Mouse (Mus musculus) v-Abl transformed pro-B cells (cell line): ENCODE measurements around the gene Zdhhc16.

ENCODE experiments used
- in situ Hi-C, 2 experiments: fragments of 400-800 bp; cut with MboI; formaldehyde crosslinking; loops; one replicate each; pipeline ENCODE4 v1.15.1; 2025; ENCODE audit not compliant: unreplicated experiment in 2 of 2

Zdhhc16 gene

DNA sequence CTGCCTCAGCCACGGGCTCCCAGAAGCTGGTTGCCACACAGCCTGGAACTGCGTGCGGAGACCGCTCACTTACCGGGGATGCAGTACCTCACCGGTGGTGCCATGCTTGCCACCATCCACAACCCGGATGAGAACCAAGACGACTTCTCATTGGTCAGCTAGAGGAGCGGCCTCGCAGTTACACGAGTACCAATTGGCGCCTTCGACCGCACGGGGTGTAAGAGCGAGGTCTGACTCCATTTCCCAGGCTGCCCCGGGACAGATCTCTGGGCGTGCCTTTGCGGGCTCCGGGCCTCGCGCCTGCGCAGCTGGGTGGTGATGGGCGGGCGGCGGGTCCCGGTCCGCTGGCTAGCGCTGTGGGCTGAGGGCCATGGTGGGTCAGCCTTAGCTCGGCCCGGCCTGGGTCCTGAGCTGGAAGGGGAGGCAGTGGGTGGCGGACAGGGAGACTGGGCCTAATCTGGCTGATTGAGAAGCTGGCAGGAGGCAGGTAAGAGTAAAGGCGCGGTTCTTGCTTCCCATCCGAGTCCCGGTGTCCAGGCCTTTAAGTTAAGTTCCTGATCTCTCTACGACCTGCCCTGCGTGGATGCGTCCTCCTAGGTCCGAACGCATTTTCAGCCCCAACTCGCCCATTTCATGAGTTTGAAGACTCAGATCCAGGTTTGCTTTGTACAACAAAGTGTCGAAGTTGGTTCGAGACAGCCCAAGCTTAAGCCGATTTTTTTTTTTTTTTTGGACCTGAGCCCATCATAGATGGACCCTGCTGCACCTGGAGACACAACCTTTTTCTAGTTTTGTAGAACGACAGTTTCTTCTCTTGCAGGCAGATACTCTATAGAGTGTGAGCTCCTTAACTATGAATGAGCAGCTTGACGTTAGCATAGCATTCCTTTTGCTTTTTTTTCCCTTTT, at the start of gene Zdhhc16, which contains the start of gene Exosc1:
TSS of gene Zdhhc16 (plus strand) at position 302 of the 908 bp plus-strand sequence.
TSS of gene Exosc1 (minus strand) at position 245 of the 908 bp plus-strand sequence.
- in situ Hi-C loops, result loop anchor here in 1 of 2 experiments (10.0 kb wide), 1 partner anchor 129 kb away; the partner anchor contains the start of gene Arhgap19

DNA sequence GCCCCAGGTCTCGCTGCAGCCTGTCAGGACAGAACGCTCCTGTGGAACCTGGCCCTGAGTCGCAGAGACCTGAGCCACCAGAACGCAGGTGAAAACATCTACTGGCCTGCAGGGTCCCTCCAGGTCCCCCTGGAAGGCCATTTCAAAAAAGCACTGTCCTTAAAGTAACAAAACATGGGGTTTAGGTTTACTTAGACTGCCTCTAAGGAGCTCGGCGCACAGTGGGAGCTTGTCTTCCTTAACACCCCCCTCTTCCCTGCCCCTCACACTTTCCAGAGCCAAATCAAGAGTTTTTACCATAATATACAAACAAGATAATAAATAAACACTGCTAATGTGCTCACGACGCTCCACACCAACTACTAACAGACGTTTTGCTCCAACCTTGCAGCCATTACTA, 49.4 kb upstream of the Zdhhc16 start:
- in situ Hi-C loops, result no loop called here

DNA sequence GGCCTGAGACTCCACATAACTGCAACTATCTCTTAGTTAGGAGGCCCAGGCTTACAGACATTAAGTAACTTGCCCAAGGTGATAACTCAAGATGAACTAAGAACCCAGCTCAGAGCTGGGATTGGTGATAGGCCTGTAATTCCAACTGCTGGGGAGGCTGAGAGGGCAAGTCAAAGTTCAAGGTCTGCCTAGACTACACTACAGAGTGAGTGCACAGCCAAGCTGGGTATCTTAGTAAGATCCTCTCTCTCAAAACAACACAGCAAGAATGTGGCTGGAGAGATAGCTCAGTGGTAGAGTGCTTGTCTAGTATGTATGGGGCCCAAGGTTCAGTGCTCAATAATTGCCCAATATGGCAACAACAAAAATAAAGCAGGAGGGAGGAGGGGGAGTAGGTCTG, 45.1 kb upstream of the Zdhhc16 start:
- in situ Hi-C loops, result no loop called here

DNA sequence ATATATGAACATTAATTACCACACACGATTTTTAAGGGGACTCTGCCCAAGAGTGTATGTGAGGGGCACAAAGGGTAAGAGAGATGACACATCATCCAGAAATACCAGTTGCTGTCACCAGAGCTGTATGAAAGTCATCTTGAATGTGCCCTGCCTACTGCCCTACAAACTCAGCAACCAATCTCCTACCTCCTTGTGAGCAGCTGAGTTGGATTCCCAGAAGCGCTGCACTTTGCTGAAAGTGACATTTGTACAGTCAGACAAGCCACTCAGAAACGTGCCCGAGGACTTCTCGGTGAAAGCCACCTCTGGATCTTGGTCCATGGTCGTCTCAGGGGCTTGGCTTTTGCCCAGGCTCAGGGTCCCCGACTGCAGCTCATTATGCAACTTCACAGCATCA, 38.3 kb upstream of the Zdhhc16 start:
- in situ Hi-C loops, result no loop called here

DNA sequence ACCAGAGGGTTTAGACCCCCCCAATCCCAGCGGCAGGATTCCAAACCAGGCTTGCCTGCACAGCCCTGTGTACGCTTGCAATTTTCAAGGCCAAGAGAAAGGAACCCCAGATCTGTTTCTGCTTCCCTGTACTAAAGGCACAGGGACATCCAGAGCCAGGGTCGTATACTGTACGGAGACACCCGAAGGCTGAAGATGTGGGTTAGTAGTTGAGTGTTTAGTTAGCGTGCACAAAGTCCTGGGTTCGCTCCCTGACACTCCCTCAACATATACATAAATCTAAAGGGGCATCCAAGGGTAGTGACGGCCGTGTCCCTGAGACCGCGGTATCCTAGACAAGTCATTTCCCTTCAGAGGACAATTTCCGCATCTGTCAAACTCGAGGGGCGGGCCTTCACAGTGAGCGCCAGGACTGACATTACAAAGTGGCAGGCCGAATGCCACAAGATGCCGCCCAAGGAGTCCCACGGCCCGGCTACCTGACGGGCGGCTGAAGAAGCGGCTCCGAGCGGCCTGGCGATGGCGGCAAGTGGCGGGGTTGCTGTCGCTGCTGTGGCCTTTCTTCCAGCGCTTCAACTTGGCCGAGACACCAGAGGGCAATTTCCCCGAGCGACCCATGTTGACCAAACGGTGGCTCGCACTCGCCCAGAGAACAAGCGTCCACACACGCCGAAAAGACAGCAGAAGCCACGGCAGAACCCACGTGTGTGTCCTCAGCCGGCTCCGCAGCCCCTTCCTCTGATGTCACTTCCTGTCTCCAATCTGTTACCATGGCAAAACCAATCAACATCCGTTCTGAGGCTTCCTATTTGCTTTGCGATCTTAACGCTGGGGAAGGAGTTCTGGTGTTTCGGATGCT, 37.6 kb upstream of the Zdhhc16 start, which contains the start of gene Rrp12:
TSS of gene Rrp12 (minus strand) at position 714 of the 859 bp plus-strand sequence.
- in situ Hi-C loops, result no loop called here

DNA sequence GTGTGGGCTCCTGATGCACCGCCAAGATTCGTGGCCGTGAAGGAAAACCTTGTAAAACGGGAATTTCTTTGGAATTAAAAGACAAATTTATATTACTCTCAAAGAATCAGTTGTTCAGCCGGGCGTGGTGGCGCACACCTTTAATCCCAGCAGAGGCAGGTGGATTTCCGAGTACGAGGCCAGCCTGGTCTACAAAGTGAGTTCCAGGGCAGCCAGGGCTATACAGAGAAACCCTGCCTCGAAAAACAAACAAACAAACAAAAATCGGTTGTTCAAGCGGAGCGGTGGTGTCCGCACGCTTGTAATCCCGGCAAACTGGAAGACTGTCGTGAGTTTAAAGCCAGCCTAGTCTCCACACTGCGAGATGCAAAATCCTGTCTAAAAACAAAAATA, 37.0 kb upstream of the Zdhhc16 start:
- in situ Hi-C loops, result no loop called here

DNA sequence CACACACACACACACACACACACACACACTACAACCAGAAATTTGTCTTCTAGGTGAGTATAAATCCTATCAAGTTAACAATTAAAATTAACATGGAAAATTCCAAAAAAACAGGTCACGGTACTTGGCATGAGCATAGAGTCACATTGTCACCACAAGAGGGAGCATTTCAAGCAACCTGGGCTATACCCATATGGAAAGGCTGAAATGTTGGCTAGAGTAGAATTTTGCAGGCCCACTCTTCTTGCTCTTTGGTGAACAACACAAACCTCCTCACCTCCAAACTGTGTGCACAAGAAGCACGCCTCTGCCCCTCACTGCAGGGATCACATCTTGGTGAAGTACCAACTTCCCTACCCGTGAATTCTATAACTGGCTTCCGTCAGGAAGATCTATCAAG, 34.4 kb upstream of the Zdhhc16 start:
- in situ Hi-C loops, result no loop called here

DNA sequence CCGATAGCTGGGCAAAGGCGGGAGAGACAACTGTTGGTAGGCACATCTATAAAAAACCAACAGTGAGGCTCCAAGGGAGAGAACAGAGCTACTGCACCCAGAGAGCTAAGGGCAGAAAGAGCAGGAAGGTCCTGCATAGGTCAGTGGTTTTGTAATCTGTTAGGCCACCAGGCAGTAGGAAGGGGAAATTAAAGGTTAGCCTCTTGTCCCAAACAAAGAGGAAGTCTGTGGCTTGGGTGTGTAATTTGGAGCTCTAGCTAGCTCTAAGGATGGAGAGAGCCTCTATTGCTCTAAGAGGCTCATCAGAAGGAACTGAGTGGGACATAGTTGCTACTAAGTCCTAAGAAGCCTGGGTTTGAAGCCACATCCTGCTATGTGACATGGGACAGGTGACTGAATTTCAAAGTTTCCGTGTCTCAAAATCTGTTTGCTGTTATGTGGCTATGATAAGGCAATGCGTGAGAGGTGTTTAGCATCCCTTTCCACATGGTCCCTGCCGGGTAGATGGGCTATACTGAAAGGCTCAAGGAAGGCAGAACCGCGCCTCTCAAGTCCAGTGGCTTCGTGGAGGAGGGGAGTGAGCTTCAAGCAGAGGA, 32.7 kb upstream of the Zdhhc16 start:
- in situ Hi-C loops, result no loop called here

DNA sequence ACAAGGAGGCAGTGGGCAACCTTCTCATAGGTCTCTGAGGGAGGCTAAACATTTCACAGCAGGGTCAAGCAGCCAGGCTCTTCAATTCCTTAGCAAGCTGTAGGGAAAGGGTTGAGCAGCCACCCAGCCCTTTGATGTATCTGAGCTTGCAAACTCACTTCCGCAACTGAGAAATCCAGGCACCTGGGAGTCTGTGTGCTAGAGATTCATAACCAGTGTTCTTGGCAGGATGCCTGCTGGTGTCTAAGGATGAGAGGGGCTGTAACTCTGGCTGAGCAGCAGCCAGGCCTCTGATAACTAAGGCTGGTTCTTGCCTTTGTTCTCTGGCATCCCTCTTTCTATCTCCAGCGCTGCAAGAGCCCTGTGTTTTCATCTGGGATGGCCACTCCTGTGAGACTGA, 31.6 kb upstream of the Zdhhc16 start:
- in situ Hi-C loops, result no loop called here

DNA sequence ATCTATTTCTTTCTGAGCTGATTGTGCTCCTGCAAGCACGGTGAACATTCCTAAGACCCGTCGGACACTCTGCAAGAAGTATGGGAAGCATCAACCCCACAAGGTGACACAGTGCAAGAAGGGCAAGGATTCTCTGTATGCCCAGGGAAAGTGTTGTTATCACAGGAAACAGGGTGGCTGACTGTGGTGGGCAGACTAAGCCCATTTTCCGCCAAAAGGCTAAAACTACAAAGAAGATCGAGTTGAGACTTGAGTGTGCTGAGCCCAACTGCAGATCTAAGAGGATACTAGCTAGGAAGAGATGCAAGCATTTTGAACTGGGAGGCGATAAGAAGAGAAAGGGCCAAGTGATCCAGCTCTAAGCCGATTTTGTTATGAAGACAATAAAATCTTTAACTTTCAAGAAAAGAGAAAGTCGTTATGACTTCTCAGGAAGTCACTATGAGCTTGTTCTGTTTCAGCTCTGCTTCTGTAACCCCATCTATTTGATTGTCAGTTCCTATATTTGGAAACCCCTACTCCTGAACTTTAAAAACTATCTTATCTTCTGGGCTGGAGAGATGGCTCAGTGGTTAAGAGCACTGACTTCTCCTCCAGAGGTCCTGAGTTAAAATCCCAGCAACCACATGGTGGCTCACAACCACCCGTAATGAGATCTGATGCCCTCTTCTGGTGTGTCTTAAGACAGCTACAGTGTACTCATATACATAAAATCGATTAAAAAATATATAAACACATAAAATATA, 30.3 kb upstream of the Zdhhc16 start:
- in situ Hi-C loops, result no loop called here

DNA sequence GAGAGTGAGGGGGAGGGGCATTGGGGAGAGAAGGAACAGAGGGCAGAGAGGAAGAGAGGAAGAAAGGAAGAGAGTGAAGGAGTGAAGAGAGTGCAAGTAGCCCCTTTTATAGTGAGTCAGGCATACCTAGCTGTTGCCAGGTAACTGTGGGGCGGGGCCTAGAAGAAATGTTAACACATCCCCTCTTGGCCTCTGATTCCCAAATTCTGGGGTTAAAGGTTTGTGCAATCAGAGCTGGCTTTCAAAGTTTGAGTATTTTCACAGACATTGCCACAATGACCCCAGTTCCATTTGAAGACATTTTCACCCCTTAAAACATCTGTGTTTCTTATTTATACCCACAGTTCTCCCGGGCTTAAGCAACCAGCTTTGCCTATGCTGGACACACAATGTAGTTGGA, 28.0 kb upstream of the Zdhhc16 start:
- in situ Hi-C loops, result no loop called here

DNA sequence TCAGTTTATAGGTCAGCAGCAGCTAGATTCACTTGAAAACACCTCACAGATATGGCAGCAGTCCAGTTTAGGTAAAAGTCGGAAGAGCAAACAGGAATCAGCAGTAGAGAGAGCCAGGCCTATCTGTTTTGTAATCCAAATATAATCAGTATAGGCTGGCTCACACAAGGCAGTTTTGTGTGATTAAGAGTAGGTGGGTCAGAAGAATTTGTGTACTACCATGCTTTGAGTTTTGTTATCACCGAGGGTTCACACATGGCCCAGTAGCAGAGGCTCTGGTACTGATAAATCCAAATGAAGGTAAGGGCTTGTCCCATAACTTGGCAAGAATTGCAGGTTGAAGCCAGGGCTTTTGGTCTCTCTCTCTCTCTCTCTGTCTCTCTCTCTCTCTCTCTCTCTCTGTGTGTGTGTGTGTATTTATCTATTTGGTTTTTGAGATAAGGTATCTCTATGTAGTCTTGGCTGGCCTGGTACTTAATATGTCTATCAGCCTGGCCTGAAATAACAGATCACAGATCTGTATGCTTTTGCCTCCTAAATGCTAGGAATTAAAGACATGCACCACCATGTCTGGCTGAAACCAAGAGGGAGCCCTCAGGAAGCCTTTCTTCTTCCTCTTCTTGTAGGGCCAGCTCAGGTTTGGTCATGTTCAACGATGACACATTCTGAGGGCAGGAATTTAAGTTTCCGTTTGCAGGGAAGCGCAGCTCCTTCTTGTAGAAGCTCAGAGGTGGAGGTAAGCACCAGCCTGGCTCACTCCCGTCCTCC, 26.8 kb upstream of the Zdhhc16 start:
- in situ Hi-C loops, result no loop called here

DNA sequence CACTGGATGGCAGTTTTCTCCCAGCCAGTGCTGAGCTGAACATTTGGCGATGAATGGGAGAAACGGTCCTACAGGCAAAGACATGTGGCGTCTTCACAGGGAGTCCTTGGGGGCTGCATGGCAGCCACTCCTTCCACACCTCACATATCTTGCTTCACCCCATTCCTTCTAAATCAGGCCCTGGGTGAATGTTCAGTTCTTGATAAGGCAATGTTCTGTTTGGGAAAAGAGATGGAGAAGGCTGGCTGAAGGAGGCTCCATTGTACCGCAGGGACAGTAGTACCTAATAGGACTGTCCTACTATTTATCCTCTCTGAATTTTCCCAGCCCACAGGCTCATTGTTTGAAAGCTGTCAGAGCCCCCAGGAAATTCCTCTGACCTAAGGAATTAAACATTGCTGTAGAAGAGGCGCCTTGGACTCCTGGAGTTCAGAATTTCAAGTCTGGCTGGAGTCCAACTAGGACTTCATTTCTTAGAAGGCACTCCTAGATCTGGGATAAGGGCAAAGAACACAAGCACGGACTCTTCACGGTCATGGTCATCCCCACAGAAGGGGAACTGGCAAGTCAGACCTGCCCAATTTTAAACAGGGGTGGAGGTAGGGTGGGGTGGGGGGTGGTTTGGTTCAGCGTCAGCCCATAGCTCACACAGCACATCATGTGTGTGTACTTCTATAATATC, 26.1 kb upstream of the Zdhhc16 start:
- in situ Hi-C loops, result no loop called here

DNA sequence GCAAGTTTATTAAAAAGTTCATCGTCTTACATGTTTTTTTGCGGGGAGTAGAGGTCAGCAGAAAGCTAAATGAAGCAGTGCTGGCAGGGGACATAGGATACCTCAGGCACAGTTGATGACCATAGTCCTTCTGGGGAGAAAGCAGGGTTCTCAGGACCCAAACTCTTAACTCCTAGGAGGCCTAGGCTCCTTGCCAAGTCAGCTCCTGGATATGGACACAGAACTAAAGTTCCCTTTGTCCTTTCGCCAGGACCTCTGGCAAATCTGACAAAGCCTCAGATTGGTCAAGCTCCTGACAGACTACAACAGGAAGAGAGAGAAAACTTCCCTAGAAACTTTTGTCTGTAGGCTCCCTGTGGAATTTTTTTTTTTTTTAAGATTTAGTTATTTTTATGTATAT, 24.5 kb upstream of the Zdhhc16 start:
- in situ Hi-C loops, result no loop called here

DNA sequence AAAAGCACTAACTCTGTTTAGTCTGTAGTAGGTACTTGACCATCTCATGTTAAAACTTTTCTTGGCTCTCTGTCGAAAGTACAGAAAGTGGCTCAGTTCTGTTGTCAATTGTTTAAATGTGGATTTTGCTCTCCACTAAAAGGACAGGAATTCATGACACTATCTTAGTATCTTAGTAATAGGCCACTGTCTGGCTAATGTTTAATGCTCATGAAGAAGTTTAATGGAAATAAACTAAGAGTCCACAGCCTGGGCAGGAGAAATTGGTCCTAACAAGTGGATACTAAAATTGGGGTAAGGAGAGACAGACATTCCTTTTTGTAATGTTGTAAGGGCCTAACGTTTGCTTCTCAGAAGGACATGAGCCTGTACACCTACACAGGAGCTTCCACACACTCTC, 22.9 kb upstream of the Zdhhc16 start:
- in situ Hi-C loops, result no loop called here

DNA sequence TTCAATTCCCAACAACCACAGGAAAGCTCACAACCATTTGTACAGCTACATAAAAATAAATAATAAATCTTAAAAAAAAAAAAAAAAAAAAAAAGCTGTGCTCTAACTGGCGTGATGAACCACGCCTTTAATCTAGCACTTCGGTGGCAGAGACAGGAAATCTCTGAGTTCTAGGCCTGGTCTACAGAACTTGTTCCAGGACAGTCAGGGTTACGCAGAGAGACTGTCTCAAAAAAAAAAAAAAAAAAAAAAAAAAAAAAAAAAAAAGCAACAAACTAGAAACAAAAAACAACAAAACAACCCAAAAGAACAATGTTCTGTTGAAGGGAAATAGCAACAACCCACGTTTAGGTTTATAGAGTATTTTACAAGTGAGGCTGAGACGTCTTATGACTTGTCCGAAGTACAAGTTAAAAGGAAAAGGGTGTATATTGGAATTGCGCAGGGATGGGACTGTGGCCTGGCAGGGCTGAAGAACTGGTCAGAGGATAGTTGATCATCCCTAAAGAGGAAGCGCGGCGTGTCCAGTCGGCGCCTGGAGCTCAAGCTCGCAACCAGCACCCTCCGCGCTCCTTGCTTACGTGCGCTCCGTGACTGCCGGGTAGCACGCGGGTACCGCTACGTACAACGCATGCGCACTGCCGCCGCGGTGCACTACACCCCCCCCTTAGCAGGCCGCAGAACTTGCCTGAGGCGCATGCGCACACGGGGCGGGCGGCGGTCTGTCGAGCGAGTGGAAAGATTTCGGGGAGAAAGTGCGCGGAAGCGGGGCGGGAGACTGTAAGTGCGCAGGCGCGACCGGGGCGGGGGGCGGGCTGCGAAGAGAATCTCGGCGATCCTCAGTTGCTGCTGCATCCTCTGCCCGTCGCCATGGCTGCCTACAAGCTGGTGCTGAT, 21.9 kb upstream of the Zdhhc16 start, which contains the start of gene Pgam1:
TSS of gene Pgam1 (plus strand) at position 746 of the 896 bp plus-strand sequence.
- in situ Hi-C loops, result no loop called here

DNA sequence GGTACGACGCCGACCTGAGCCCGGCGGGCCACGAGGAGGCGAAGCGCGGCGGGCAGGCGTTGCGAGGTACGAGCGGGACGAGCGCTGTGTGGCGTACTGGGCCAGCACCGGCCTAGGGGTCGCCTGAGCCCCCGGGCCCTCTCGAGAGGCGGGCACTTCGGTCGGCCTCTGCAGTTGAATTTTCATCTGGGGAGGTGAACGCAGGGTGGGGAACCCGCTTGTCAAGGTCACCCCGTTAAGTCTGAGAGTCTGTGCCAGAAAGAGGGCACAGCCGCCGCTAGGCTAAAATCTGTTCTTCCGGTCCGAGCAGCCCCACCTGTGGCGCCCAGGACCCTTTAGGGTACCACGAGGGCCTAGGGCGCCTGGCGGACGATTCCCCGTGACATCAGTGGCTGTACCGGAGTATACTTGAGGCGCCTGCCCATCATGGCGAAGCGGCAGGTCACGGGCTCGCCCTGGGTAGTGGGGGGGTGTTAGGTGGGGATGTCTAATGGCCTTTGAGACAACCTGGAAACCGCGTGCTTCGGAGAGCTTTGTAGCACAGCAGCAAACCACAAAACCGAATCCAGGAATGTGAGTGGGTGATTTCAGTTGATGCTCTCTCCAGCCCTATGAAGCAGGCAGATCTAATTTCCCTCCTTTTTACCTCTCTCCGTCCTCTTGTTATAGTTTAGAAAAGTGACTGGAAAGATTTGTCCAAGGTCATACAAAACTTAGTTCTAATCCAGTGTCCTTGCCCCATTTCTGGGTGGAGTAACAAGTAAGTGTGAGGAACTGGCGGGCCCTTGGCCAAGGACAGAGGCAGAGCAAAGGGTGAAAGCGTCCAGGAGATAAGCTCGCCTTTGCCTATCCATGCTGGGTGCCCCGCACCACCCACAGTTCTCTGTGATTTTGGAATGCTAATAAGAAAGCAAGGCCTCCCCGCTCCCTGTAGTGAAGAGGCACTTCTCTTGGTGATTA, 20.9 kb upstream of the Zdhhc16 start:
- in situ Hi-C loops, result no loop called here
